Mouse (Mus musculus) erythroblast, embryonic 14.5 days (primary cell): ENCODE results near the gene Reep1.

Experiments used
- GATA1 ChIP-seq: IDR thresholded peaks from 2 replicates; pipeline ENCODE4 v1.6.1; 2012; ENCODE audit warnings: low read length, inconsistent platforms, mixed read lengths
- TAL1 ChIP-seq: IDR thresholded peaks from 3 replicates; pipeline ENCODE4 v1.6.1; 2012; ENCODE audit warnings: low read length, inconsistent platforms, mixed read lengths

DNA sequence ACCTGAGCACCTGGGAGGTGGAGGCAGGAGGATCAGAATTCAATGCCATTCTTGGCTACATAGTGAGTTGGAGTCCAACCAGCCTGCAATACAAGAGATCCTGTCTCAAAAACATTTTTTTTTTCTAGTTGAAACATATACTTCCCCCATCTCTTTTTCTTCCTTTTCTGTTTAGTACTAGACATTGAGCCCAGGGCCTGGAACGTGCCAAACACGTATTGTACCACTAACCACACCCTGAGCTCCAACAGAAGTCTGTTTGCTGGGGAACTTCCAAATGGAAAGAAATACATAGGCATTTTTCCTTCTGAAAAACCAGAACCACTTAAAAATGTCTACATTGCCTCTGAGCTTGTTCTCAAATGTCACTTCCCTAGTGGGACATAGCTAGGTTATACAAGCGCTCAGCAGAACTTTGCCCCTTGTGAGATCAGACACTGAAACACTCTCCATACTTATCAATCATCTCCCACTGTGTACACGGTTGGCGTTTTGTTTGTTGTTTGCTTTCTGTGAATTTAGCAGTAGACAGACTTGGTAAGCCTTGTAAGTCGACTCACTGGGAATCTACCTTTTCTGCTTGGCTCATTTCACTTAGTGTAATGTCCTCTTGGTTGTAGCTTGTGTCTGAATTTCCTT lies 34.8 kb downstream of the Reep1 start:
- TF ChIP-seq GATA1 (no peak), TAL1 (no peak)
